Mouse (Mus musculus) embryonic facial prominence, embryonic 14.5 days (tissue): ENCODE results near the gene Ptpra. TPM values are rescaled to one million over a fixed set of nuclear protein-coding genes. Genes with fewer than 3 reads are reported as not detected.

ENCODE experiments used
- ATAC-seq: fragments of 200-750 bp; cut with Nextera tagmentation; 2 replicates; pipeline ENCODE4 v1.8.0; 2017; ENCODE audit warnings: low read depth, moderate number of reproducible peaks, moderate TSS enrichment
- DNase-seq: peaks from one replicate; pipeline ENCODE4 v3.0.0-alpha.2; 2015; ENCODE audit warnings: low spot score
- H3K27ac ChIP-seq: fragments of 300-500 bp; sonication (generic); replicated peaks from 2 replicates; pipeline ENCODE4 v1.5.1; 2014; ENCODE audit warnings: low read depth, mild to moderate bottlenecking, low read length, moderate library complexity
- H3K27me3 ChIP-seq: fragments of 300-500 bp; sonication (generic); replicated peaks from 2 replicates; pipeline ENCODE4 v1.6.1; 2014; ENCODE audit warnings: low read length; ENCODE audit not compliant: control insufficient read depth, insufficient read depth
- H3K36me3 ChIP-seq: fragments of 300-500 bp; sonication (generic); 2 replicates; pipeline ENCODE4 v1.6.1; 2014; ENCODE audit warnings: low read length, mixed read lengths; ENCODE audit not compliant: control insufficient read depth, insufficient read depth
- H3K4me1 ChIP-seq: fragments of 300-500 bp; sonication (generic); 2 replicates; pipeline ENCODE4 v1.6.1; 2014; ENCODE audit warnings: antibody characterized with exemption, low read length; ENCODE audit not compliant: control insufficient read depth, insufficient read depth
- H3K4me2 ChIP-seq: fragments of 300-500 bp; sonication (generic); 2 replicates; pipeline ENCODE4 v1.6.1; 2014; ENCODE audit warnings: low read depth, mild to moderate bottlenecking, low read length, moderate library complexity, mixed read lengths
- H3K4me3 ChIP-seq: fragments of 300-500 bp; sonication (generic); 2 replicates; pipeline ENCODE4 v1.5.1; 2014; ENCODE audit warnings: low read depth, mild to moderate bottlenecking, low read length
- H3K9ac ChIP-seq: fragments of 300-500 bp; sonication (generic); 2 replicates; pipeline ENCODE4 v1.6.1; 2014; ENCODE audit warnings: low read depth, mild to moderate bottlenecking, low read length, moderate library complexity, mixed read lengths
- H3K9me3 ChIP-seq: fragments of 300-500 bp; sonication (generic); 2 replicates; pipeline ENCODE4 v1.6.1; 2016; ENCODE audit warnings: low read length; ENCODE audit not compliant: control insufficient read depth
- WGBS: fragments of 180-500 bp; shearing (Covaris S2); extraction: QIAGEN DNeasy Blood & Tissue Kit; methylation state at CpG from one replicate; pipeline ENCODE4 v1.1.7; 2014; 5-methylcytosine and 5-hydroxymethylcytosine counted together
- polyA plus RNA-seq: library from polyadenylated mRNA; unstranded; fragments of >200 nt; fragmentation: Nextera tagmentation; extraction: Ambion mirVana; gene quantifications from 2 replicates; pipeline ENCODE4 v1.2.1, GENCODE M21; 2014

Gene Ptpra
- polyA plus RNA-seq, 1 experiment from 2014 or later, result 111 TPM

DNA sequence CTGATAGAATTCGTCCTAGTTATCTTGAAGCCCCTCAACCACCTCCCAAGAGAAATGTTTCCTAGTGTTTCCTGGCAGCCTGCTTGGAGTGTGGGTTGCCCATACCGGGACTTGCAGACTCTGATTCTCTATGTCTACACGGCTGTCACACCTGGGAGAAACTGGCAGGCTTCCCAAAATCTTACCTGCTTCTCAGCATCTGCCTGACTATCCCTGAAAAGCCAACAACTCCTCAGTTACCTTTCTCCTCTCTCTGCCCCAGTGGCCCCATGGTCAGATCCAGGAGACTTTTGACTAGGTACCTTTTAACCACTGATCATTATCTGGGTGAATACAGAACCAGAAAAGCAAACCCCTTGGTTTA is 1.6 kb downstream of the Ptpra start:
- ATAC-seq (no peak), DNase-seq (no peak)
- Histone ChIP-seq H3K9ac (peak overlapping the region; percentile 85; the same call in 1 of the 2 replicates), H3K27me3 (no peaks in the 10 kb centered on the region), H3K27ac (no peak overlapping the region), H3K4me2 (peak overlapping the region; percentile 75), H3K4me1 (peaks cover 15% of the 10 kb centered on the region), H3K4me3 (peak overlapping the region; percentile 65), H3K36me3 (no peaks in the 10 kb centered on the region), H3K9me3 (no peaks in the 10 kb centered on the region)
- WGBS, result 65% methylated on average over 3 of the region's 3 CpGs

DNA sequence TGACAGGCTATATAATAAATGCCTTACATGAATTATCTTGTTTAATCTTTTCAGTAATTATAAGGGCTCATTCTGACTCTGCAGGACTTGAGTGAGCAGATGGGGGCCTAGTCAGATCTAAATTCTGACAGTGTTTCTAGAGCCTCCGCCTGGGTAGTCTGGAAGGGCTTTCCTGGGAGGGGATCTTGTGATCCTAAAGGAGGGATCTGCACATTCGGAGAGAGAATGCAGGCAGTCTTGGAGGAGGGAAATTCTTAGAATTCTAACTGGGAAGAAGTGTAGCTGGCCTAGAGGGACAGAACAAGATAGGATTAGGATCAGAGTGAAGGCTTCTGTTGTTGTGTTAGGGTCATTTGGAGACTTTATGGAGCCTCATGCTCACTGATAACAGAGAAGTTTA is 2.2 kb downstream of the Ptpra start:
- ATAC-seq (no peak), DNase-seq (no peak)
- Histone ChIP-seq H3K4me3 (no peak overlapping the region), H3K4me1 (peaks cover 15% of the 10 kb centered on the region), H3K36me3 (no peaks in the 10 kb centered on the region), H3K9ac (0 out of 2 replicates have a peak overlapping the region, but pooled peaks have one; percentile 34), H3K27ac (no peak overlapping the region), H3K4me2 (no peak overlapping the region; the same call in 1 of the 2 replicates), H3K9me3 (no peaks in the 10 kb centered on the region), H3K27me3 (no peaks in the 10 kb centered on the region)
- WGBS, result 67% methylated on average over 2 of the region's 2 CpGs

DNA sequence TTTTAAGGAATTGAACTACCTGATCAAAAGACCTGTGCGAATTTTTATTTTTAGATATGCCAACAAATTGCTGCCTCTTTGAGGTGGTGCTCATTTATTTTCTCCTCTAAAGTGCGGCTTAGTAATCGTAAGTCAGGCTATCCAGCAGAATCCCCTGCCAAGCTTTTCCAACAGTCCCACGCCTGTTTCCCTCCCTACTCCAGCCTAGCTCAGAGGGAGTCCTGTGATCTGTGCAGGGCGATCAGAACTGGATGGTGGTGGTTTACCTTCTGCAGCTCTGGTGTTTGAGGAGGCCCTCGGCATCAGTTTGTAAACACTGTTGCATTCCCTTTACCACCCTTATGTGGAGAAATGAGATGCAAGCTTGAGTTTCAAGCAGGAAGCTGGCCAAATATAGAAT is 3.3 kb downstream of the Ptpra start:
- no peaks in the 10 kb centered on the region for H3K36me3 ChIP-seq
- DNase-seq (no peak), ATAC-seq (no peak)
- H3K4me1 ChIP-seq, result peaks cover 15% of the 10 kb centered on the region
- H3K27ac ChIP-seq, result no peak overlapping the region
- H3K27me3 ChIP-seq, result no peaks in the 10 kb centered on the region
- H3K4me3 ChIP-seq, result no peak overlapping the region
- H3K4me2 ChIP-seq, result no peak overlapping the region
- 65% methylated on average over 6 of the region's 6 CpGs for WGBS
- no peaks in the 10 kb centered on the region for H3K9me3 ChIP-seq
- H3K9ac ChIP-seq, result no peak overlapping the region

DNA sequence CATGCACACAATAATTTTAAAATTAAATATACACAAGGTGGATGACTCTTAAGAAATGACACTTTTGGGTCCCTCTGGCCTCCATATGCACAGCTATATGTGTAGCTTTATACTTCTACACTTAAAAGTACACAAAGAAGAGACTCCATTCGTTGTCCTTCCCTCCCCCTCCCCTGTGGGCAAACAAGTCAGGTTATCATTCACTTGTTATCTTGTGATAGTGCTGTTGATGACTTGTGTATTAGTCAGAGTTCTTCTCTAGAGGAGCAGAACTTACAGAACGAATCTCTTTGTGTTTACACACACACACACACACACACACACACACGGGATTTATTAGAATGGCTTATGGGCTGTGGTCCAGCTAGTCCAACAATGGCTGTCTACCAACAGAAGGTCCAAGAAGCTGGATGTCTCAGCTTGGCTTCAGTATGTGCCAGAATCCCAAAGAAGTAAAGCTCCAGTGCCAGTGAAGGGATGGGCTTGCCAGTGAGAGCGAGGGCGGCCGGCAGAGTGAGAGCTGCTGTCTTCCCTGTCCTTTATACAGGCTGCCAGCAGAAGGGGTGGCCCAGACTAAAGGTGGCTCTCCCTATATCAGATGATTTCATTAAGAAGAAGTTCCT is 4.8 kb downstream of the Ptpra start:
- DNase-seq, result no peak
- H3K9ac ChIP-seq, result no peak overlapping the region
- 92% methylated on average over 6 of the region's 6 CpGs for WGBS
- no peaks in the 10 kb centered on the region for H3K36me3 ChIP-seq
- no peak for ATAC-seq
- H3K4me3 ChIP-seq, result no peak overlapping the region
- no peak overlapping the region for H3K4me2 ChIP-seq
- H3K9me3 ChIP-seq, result no peaks in the 10 kb centered on the region
- H3K27ac ChIP-seq, result no peak overlapping the region
- peaks cover 15% of the 10 kb centered on the region for H3K4me1 ChIP-seq
- no peaks in the 10 kb centered on the region for H3K27me3 ChIP-seq

DNA sequence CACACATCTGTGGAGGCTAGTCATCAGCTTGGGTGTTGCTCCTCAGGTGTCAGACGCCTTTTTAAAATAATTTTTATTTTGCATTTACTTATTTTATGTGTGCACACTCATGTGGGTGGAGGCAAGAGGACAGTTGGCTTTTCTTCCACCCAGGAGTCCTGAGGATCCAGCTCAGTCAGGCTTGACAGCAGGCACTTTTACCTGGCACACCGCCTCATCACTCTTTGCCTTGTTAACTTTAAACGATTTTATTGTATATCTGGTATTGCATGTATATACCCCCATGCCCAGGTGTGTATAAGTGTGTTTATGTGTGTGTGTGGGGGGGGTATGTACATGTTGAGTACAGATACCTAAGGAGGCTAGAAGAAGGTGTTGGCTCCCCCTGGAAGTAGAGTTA is 7.8 kb downstream of the Ptpra start:
- H3K9me3 ChIP-seq, result no peaks in the 10 kb centered on the region
- no peak overlapping the region for H3K4me3 ChIP-seq
- H3K4me1 ChIP-seq, result no peaks in the 10 kb centered on the region
- no peak for DNase-seq
- WGBS, result 87% methylated on average over 3 of the region's 3 CpGs
- H3K27me3 ChIP-seq, result no peaks in the 10 kb centered on the region
- H3K4me2 ChIP-seq, result no peak overlapping the region
- no peak overlapping the region for H3K27ac ChIP-seq
- ATAC-seq, result no peak
- no peaks in the 10 kb centered on the region for H3K36me3 ChIP-seq
- no peak overlapping the region for H3K9ac ChIP-seq

DNA sequence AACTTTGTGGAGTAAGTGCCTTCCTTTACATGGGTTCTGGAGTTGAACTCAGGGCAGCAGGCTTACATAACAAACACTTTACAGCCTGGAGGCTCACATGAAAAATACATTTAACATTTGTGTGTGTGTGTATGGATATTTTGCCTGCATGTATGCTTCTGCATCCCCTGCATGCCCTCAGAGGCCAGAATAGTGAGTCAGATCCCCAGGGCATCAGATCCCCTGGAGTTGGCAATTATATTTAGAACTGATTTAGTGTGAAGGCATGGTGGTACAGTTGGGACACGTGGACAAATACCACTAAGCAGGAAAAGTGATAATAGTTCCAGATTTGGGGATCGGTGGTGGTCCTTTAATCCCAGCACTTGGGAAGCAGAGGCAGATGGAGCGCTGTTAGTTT is 9.5 kb downstream of the Ptpra start:
- Histone ChIP-seq H3K4me2 (no peak overlapping the region), H3K4me1 (no peaks in the 10 kb centered on the region), H3K4me3 (no peak overlapping the region), H3K9ac (no peak overlapping the region), H3K27me3 (no peaks in the 10 kb centered on the region), H3K9me3 (no peaks in the 10 kb centered on the region), H3K27ac (no peak overlapping the region), H3K36me3 (no peaks in the 10 kb centered on the region)
- ATAC-seq, result no peak
- no peak for DNase-seq
- 84% methylated on average over 3 of the region's 3 CpGs for WGBS

DNA sequence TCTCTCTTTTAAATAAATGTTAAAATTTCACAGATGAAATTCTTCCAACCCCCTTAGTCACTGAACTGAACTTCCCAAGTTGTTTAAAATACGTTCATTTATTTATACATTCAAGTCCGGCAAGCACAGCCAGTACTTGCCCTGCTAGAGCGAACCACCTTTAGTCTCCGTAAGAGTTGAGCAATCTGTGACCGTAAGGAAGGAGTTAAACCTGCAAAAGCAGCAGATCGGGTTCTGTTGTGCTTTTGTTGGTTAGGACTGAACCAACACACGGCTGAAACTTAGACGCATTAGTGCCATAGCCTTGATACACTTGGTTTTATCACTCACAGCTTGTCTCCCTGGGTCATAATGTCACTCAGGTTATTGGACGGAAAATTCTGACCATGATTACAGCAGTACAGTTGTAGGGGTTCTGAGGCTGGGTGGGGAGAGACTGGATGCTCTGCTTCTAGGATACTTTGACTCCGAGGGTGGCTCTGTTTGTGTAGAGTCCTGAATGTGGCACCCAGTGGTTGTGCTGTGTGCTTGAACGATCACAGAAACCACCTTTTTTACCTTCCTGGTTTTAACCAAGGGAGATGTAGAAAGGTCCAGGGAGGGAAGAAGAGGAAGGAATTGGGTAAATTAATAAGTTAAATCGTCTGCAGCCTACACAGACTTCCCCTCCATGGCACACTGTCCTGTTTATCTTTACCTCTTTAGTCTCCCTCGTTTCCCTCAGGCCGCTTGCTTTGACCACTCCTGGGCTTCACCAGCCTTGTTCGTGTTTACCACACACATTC is 11.4 kb downstream of the Ptpra start:
- Histone ChIP-seq H3K4me3 (no peak overlapping the region), H3K9me3 (no peaks in the 10 kb centered on the region), H3K27ac (no peak overlapping the region), H3K36me3 (no peaks in the 10 kb centered on the region), H3K27me3 (no peaks in the 10 kb centered on the region), H3K9ac (no peak overlapping the region), H3K4me1 (no peaks in the 10 kb centered on the region), H3K4me2 (no peak overlapping the region)
- 63% methylated on average over 15 of the region's 15 CpGs for WGBS
- ATAC-seq (peak; percentile 26; the same call in 1 of the 2 replicates), DNase-seq (peak; percentile 51)

DNA sequence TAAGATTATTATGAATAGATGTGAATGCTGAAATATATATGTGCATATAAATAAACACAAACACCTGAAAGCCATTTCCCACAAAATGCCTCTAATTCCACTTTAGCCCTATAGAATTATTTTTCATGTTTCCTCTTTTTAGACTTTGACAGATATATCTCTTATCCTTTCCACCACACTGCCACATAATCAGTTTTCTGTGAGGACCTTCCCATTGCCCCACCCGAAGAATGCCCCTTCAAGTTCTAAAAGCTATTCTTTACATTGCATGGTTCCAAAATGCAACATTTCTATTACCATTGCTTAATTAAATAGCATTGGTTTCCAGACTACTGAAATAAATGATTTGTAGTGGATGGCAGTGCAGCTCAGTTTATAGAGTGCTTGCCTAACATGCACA is 16.4 kb downstream of the Ptpra start:
- DNase-seq (no peak), ATAC-seq (no peak)
- Histone ChIP-seq H3K4me3 (no peak overlapping the region), H3K9me3 (no peaks in the 10 kb centered on the region), H3K9ac (no peak overlapping the region), H3K27ac (no peak overlapping the region), H3K27me3 (no peaks in the 10 kb centered on the region), H3K36me3 (no peaks in the 10 kb centered on the region), H3K4me1 (no peaks in the 10 kb centered on the region), H3K4me2 (no peak overlapping the region)
- WGBS, result 81% methylated on average over 1 of the region's 1 CpGs

DNA sequence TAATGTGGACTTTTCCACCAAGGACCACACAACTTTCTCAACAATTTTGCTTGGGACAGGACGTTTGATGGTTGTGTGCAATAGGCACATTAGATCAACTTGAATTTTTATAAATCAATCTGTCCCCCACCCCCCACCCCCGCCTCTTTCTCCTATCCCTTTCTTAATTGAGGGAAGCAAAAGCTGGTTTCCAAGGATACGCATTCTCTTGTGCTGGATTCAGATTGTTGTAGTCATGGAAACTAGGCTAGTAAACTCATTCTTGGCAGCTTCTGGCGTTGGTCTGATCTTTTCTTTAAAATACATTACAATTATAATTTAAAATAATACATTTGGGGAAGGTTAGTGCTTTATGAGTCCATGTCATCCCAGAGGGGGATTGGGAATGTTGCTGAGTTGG is 19.3 kb downstream of the Ptpra start:
- DNase-seq, result peak; percentile 54

More for the DNA sequence above, 19.3 kb downstream of the Ptpra start:
- Histone ChIP-seq H3K36me3 (no peaks in the 10 kb centered on the region), H3K4me1 (no peaks in the 10 kb centered on the region), H3K27me3 (no peaks in the 10 kb centered on the region), H3K27ac (no peak overlapping the region), H3K9me3 (no peaks in the 10 kb centered on the region), H3K9ac (no peak overlapping the region), H3K4me3 (no peak overlapping the region), H3K4me2 (no peak overlapping the region)
- ATAC-seq, result no peak
- 70% methylated on average over 4 of the region's 4 CpGs for WGBS
